Comparison of ENCODE assay signal across 8 mouse cellular contexts in genomic region chr5:67797006-67797958, GRCm38 (mm10). TPM values are rescaled to one million over a fixed set of nuclear protein-coding genes. Genes with fewer than 3 reads are reported as not detected.
DNase-seq lines count a peak whose midpoint lies in the region; ATAC-seq lines count a peak whose summit lies in the region.

No protein-coding gene starts in this region.

- WGBS in midbrain, embryonic 16.5 days: 53% methylated on average over 14 of the region's 14 CpGs
- WGBS in midbrain, embryonic 11.5 days: 82% methylated on average over 14 of the region's 14 CpGs
- 56% methylated on average over 14 of the region's 14 CpGs for WGBS in stomach, embryonic 15.5 days

- peak; percentile 23; the same call in 1 of the 2 replicates for ATAC-seq in midbrain, embryonic 16.5 days
- ATAC-seq in midbrain, embryonic 11.5 days (ENCODE audit: low FRiP score): no peak
- peak; percentile 51; the same call in 1 of the 2 replicates for ATAC-seq in stomach, embryonic 15.5 days (ENCODE audit: insufficient read depth, low FRiP score, low read depth)

- peak; percentile 16 for DNase-seq in adrenal gland, postnatal 10 days
- DNase-seq in adrenal gland, postnatal 14 days: no peak
- DNase-seq in midbrain, embryonic 11.5 days (ENCODE audit: low spot score, missing footprints): no peak
- peak; percentile 64 for DNase-seq in kidney, postnatal 10 days
- no peak for DNase-seq in urinary bladder, postnatal 25 days (ENCODE audit: low spot score)
- DNase-seq in spleen, adult 18-20 months: no peak

- H3K27ac ChIP-seq in midbrain, embryonic 16.5 days (ENCODE audit: low read length): no peak overlapping the region
- H3K27ac ChIP-seq in midbrain, embryonic 11.5 days (ENCODE audit: low read depth, low read length): no peak overlapping the region
- peak overlapping the region; percentile 41 for H3K27ac ChIP-seq in stomach, embryonic 15.5 days

- 0 out of 2 replicates have a peak, but pooled peaks cover 5% of the 10 kb centered on the region for H3K4me1 ChIP-seq in midbrain, embryonic 16.5 days (ENCODE audit: control insufficient read depth, insufficient read depth, low read length)
- no peaks in the 10 kb centered on the region for H3K4me1 ChIP-seq in midbrain, embryonic 11.5 days (ENCODE audit: control insufficient read depth, insufficient read depth, low read length)
- H3K4me1 ChIP-seq in stomach, embryonic 15.5 days: no peaks in the 10 kb centered on the region

- H3K9me3 ChIP-seq in midbrain, embryonic 16.5 days (replicated peaks; ENCODE audit: control insufficient read depth, low read length, poor library complexity, severe bottlenecking): no peaks in the 10 kb centered on the region
- no peaks in the 10 kb centered on the region for H3K9me3 ChIP-seq in midbrain, embryonic 11.5 days (ENCODE audit: control insufficient read depth, low read length)
- H3K9me3 ChIP-seq in stomach, embryonic 15.5 days: no peaks in the 10 kb centered on the region

- no peaks in the 10 kb centered on the region for H3K27me3 ChIP-seq in midbrain, embryonic 16.5 days (ENCODE audit: control insufficient read depth, insufficient read depth, low read depth, low read length)
- no peaks in the 10 kb centered on the region for H3K27me3 ChIP-seq in midbrain, embryonic 11.5 days (ENCODE audit: control insufficient read depth, insufficient read depth, low read length)
- no peaks in the 10 kb centered on the region for H3K27me3 ChIP-seq in stomach, embryonic 15.5 days (replicated peaks)

- no peak overlapping the region for H3K4me2 ChIP-seq in midbrain, embryonic 16.5 days (ENCODE audit: low read length)
- H3K4me2 ChIP-seq in midbrain, embryonic 11.5 days: no peak overlapping the region
- H3K4me2 ChIP-seq in stomach, embryonic 15.5 days: no peak overlapping the region

- H3K9ac ChIP-seq in midbrain, embryonic 16.5 days (ENCODE audit: low read depth, low read length): no peak overlapping the region
- H3K9ac ChIP-seq in midbrain, embryonic 11.5 days (ENCODE audit: low read length): no peak overlapping the region
- H3K9ac ChIP-seq in stomach, embryonic 15.5 days: no peak overlapping the region

- H3K36me3 ChIP-seq in midbrain, embryonic 16.5 days (ENCODE audit: control insufficient read depth, insufficient read depth, low read length): no peaks in the 10 kb centered on the region
- no peaks in the 10 kb centered on the region for H3K36me3 ChIP-seq in midbrain, embryonic 11.5 days (ENCODE audit: control insufficient read depth, insufficient read depth, low read length)
- H3K36me3 ChIP-seq in stomach, embryonic 15.5 days: no peaks in the 10 kb centered on the region

- H3K4me3 ChIP-seq in midbrain, embryonic 16.5 days (ENCODE audit: low read depth, low read length): no peak overlapping the region
- no peak overlapping the region for H3K4me3 ChIP-seq in midbrain, embryonic 11.5 days (ENCODE audit: low read depth, low read length)
- no peak overlapping the region for H3K4me3 ChIP-seq in stomach, embryonic 15.5 days (replicated peaks)

RNA-seq across cellular contexts. Expression of gene Atp8a1, which starts 50.0 kb away (rescaled TPM):
- total RNA-seq in adrenal gland, postnatal 10 days (2021): 10 to 100 TPM; 17.5 to 26.6 TPM
- total RNA-seq in adrenal gland, postnatal 14 days (2021): 20.6 and 25.9 TPM in 2 replicates
- 51.9 and 53.6 TPM in 2 replicates for polyA plus RNA-seq in midbrain, embryonic 16.5 days (2015; fragmentation: Nextera tagmentation; extraction: Ambion mirVana)
- 31.9 and 33.4 TPM in 2 replicates for polyA plus RNA-seq in midbrain, embryonic 11.5 days (2014; fragmentation: Nextera tagmentation; extraction: Ambion mirVana)
- polyA plus RNA-seq in stomach, embryonic 15.5 days (2015; fragmentation: Nextera tagmentation; extraction: Ambion mirVana): 11.6 and 13.5 TPM in 2 replicates

Comparison
In these comparisons a context has a peak if more than half of its experiments do, and no peak if none do; other contexts are left out.
1. DNase-seq: peak in adrenal gland, postnatal 10 days (single experiment) and kidney, postnatal 10 days (single experiment); none in adrenal gland, postnatal 14 days (single experiment), midbrain, embryonic 11.5 days (single experiment), urinary bladder, postnatal 25 days (single experiment) and spleen, adult 18-20 months (0 of 2).